In genomic region chr19:38915677-38916076, GRCm38 (mm10) we compare ENCODE assay signal across 9 mouse cellular contexts. TPM values are rescaled to one million over a fixed set of nuclear protein-coding genes. Genes with fewer than 3 reads are reported as not detected.
DNase-seq lines count a peak whose midpoint lies in the region; ATAC-seq and TF ChIP-seq lines count a peak whose summit lies in the region.
"Had no signal": no experiment of that assay in that cellular context is flagged by ENCODE, and none has a peak within 500 bp of the region (broad histone marks: within the 10 kb centered on the region; RNA-seq: fewer than 3 reads in every experiment).

No protein-coding gene starts in this region.

- H3K27me3 ChIP-seq in thymus, adult 2 months (ENCODE audit: control insufficient read depth, insufficient read depth, low read length), result no peaks in the 10 kb centered on the region
- H3K27me3 ChIP-seq in liver, embryonic 14.5 days (ENCODE audit: control insufficient read depth, insufficient read depth, low read length), result no peaks in the 10 kb centered on the region
- no peaks in the 10 kb centered on the region for H3K27me3 ChIP-seq in splenic B cell, adult 2 months (ENCODE audit: control insufficient read depth, insufficient read depth, low read length, poor library complexity, severe bottlenecking)
- H3K27me3 ChIP-seq: limb, embryonic 12.5 days had no signal

- intact Hi-C loops in heart, postnatal 25 days (cut with DNase I), result loop anchor here (5.0 to 10.0 kb wide), 3 partner anchors 78 to 491 kb away; partner anchors contain the start of genes Noc3l and Tbc1d12

- 65% methylated on average over 3 of the region's 3 CpGs for WGBS in thymus, adult 2 months
- 40% methylated on average over 3 of the region's 3 CpGs for WGBS in liver, embryonic 14.5 days (ENCODE audit: insufficient replicate concordance)

- TF ChIP-seq EP300 in liver, embryonic 14.5 days (IDR thresholded peaks at IDR 0.05; ENCODE audit: low read depth), result no peak

- peak; percentile 75 for ATAC-seq in granulocyte monocyte progenitor cell, adult 5-6 weeks (replicated peaks; ENCODE audit: poor library complexity, severe bottlenecking)
- no peak for ATAC-seq in liver, embryonic 14.5 days (ENCODE audit: insufficient read depth)

- H3K4me1 ChIP-seq in thymus, adult 2 months (replicated peaks; ENCODE audit: control insufficient read depth, insufficient read depth, low read length), result no peaks in the 10 kb centered on the region
- H3K4me1 ChIP-seq in liver, embryonic 14.5 days (replicated peaks; ENCODE audit: control insufficient read depth in 2 of 2, insufficient read depth in 2 of 2, low read length in 1 of 2), result no peaks in the 10 kb centered on the region
- H3K4me1 ChIP-seq: limb, embryonic 12.5 days had no signal

- no peak overlapping the region for H3K9ac ChIP-seq in liver, embryonic 14.5 days (replicated peaks)
- H3K9ac ChIP-seq: limb, embryonic 12.5 days had no signal

- TF ChIP-seq CTCF in thymus, adult 2 months (IDR thresholded peaks at IDR 0.05; ENCODE audit: borderline replicate concordance, control insufficient read depth, extremely low read depth, insufficient read depth, low read length, poor library complexity), result no peak
- peak; percentile 70 for TF ChIP-seq CTCF in liver, embryonic 14.5 days (IDR thresholded peaks at IDR 0.05; ENCODE audit: low read depth)

- H3K4me3 ChIP-seq in thymus, adult 2 months (ENCODE audit: control insufficient read depth, insufficient read depth, low read length), result no peak overlapping the region
- no peak overlapping the region for H3K4me3 ChIP-seq in liver, embryonic 14.5 days (ENCODE audit: insufficient read depth in 1 of 2, low read depth in 2 of 2, low read length in 2 of 2)
- H3K4me3 ChIP-seq: limb, embryonic 12.5 days had no signal

- no peaks in the 10 kb centered on the region for H3K36me3 ChIP-seq in thymus, adult 2 months (ENCODE audit: control insufficient read depth, insufficient read depth, low read length)
- peaks cover 2% of the 10 kb centered on the region; the same call in 1 of the 2 replicates for H3K36me3 ChIP-seq in liver, embryonic 14.5 days (replicated peaks; ENCODE audit: control insufficient read depth, insufficient read depth, low read depth)
- H3K36me3 ChIP-seq in splenic B cell, adult 2 months (ENCODE audit: control insufficient read depth, insufficient read depth, low read length, poor library complexity, severe bottlenecking), result no peaks in the 10 kb centered on the region

- H3K4me2 ChIP-seq in liver, embryonic 14.5 days (ENCODE audit: low read depth), result no peak overlapping the region
- H3K4me2 ChIP-seq: limb, embryonic 12.5 days had no signal

- H3K27ac ChIP-seq in thymus, adult 2 months (ENCODE audit: control insufficient read depth, insufficient read depth, low read length), result no peak overlapping the region
- no peak overlapping the region for H3K27ac ChIP-seq in liver, embryonic 14.5 days
- H3K27ac ChIP-seq: limb, embryonic 12.5 days had no signal

- peak; percentile 41 for DNase-seq in heart, adult 8-10 months (ENCODE audit: low spot score)
- no peak for DNase-seq in heart, postnatal 25 days (ENCODE audit: low spot score)
- DNase-seq in thymus, adult 2 months, result peak; percentile 41
- no peak for DNase-seq in thymus, adult 18-20 months
- DNase-seq in c-Kit-positive CD71-positive TER-119-positive erythroid progenitor cells, embryonic 14.5 days (ENCODE audit: low spot score), result peak; percentile 36
- peak in 1 of 3 experiments; percentile 9 for DNase-seq in liver, embryonic 14.5 days (ENCODE audit: low read depth in 3 of 3, low spot score in 3 of 3)
- DNase-seq in splenic B cell, adult 2 months (ENCODE audit: low read depth, low spot score), result peak; percentile 54

- TF ChIP-seq POLR2A in thymus, adult 2 months (IDR thresholded peaks at IDR 0.05; ENCODE audit: control insufficient read depth, extremely low read depth, insufficient read depth, low read length, poor library complexity), result no peak

- no peaks in the 10 kb centered on the region for H3K9me3 ChIP-seq in liver, embryonic 14.5 days (ENCODE audit: control insufficient read depth, low read length)
- H3K9me3 ChIP-seq: limb, embryonic 12.5 days had no signal

RNA-seq across cellular contexts. Expression of gene Hells, which starts 15.0 kb away (rescaled TPM):
- under 1 TPM; 0.37 to 0.92 (median 0.75) TPM for total RNA-seq in heart, adult 8-10 months (2022)
- under 1 TPM; 0.73 TPM for total RNA-seq in heart, postnatal 25 days (2021)
- polyA plus RNA-seq in thymus, adult 2 months (2012; rRNA removed), result 4.8 and 5.6 TPM in 2 replicates
- 133 TPM in 2 replicates for total RNA-seq in granulocyte monocyte progenitor cell, adult 5-6 weeks (2014; fragmentation: Nextera tagmentation)
- total RNA-seq in granulocyte monocyte progenitor cell, adult 5-6 weeks (2017), result 125 and 129 TPM in 2 replicates
- 6.6 and 12.6 TPM in 2 replicates for polyA plus RNA-seq in liver, embryonic 14.5 days (2012; rRNA removed)
- 26.1 and 27.8 TPM in 2 replicates for polyA plus RNA-seq in liver, embryonic 14.5 days (2014; fragmentation: Nextera tagmentation; extraction: Ambion mirVana)

Comparison
In these comparisons a context has a peak if more than half of its experiments do, and no peak if none do; other contexts are left out.
1. DNase-seq: peak in heart, adult 8-10 months (single experiment), thymus, adult 2 months (single experiment), c-Kit-positive CD71-positive TER-119-positive erythroid progenitor cells, embryonic 14.5 days (single experiment) and splenic B cell, adult 2 months (single experiment); none in heart, postnatal 25 days (single experiment) and thymus, adult 18-20 months (0 of 2).
2. RNA of gene Hells, which starts 15.0 kb away (total RNA-seq): 125 to 133 TPM in granulocyte monocyte progenitor cell, adult 5-6 weeks; 0.37 to 0.92 TPM in heart, adult 8-10 months and 0.73 TPM in heart, postnatal 25 days; every median in the first group is over 10 times any median in the second.